Mouse (Mus musculus): ENCODE data around the gene Prl3d2. TPM values are rescaled to one million over a fixed set of nuclear protein-coding genes. Genes with fewer than 3 reads are reported as not detected.
"Not testable (repeated sequence)": the region's sequence is repeated elsewhere in the genome, so short reads cannot be mapped to it uniquely, and the experiment has no call there.

Gene Prl3d2
- polyA plus RNA-seq (2014; fragmentation: Nextera tagmentation; extraction: Ambion mirVana) = not detected in 2 replicates

- ATAC-seq (ENCODE audit: insufficient read depth, low FRiP score, low TSS enrichment); H3K27ac ChIP-seq (ENCODE audit: low read depth, low read length); H3K4me3 ChIP-seq (ENCODE audit: low read depth, low read length); H3K9ac ChIP-seq (ENCODE audit: low read length); H3K9me3 ChIP-seq (ENCODE audit: control insufficient read depth, low read length); DNase-seq (ENCODE audit: low spot score); H3K36me3 ChIP-seq (ENCODE audit: control insufficient read depth, insufficient read depth, low read length); H3K27me3 ChIP-seq (ENCODE audit: control insufficient read depth, insufficient read depth, low read length); H3K4me1 ChIP-seq (ENCODE audit: control insufficient read depth, insufficient read depth, low read length); H3K4me2 ChIP-seq (ENCODE audit: low read depth): not testable (repeated sequence)
- WGBS = 96% methylated on average over 3 of the region's 4 CpGs
These were observed at the start of gene Prl3d2 for GRCm38 (mm10) chr13:27121398-27121797. Gene Prl3d2 (plus strand): TSS chr13:27121698.

- H3K36me3 ChIP-seq (ENCODE audit: control insufficient read depth, insufficient read depth, low read length); H3K4me1 ChIP-seq (ENCODE audit: control insufficient read depth, insufficient read depth, low read length); H3K9ac ChIP-seq (ENCODE audit: low read length); H3K27me3 ChIP-seq (ENCODE audit: control insufficient read depth, insufficient read depth, low read length); H3K9me3 ChIP-seq (ENCODE audit: control insufficient read depth, low read length); ATAC-seq (ENCODE audit: insufficient read depth, low FRiP score, low TSS enrichment); H3K27ac ChIP-seq (ENCODE audit: low read depth, low read length); H3K4me3 ChIP-seq (ENCODE audit: low read depth, low read length); H3K4me2 ChIP-seq (ENCODE audit: low read depth); DNase-seq (ENCODE audit: low spot score): not testable (repeated sequence)
- WGBS = 95% methylated on average over 5 of the region's 5 CpGs
These were observed 27.6 kb upstream of the Prl3d2 start, which contains the start of gene Prl3d1 for GRCm38 (mm10) chr13:27093890-27094289. Gene Prl3d1 (plus strand): TSS chr13:27094190.

DNA sequence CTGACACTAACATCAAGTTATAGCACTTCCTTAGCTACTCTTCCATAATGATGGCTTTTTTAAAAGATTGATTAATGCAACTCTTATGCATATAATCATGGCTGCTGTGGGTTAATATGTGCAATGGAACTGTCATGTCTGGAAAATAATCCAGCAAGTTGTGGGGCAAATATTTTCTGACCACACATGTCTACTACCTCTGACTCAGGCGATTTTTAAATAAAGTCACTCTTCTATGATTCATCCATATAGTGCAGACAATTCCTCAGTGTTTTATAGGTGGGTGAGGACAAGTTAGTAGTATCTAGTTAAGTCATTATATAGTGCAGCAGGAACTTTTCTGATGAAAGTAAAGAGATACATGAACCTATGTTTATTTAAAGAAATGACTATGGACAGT, 26.8 kb downstream of the Prl3d2 start:
- no peaks in the 10 kb centered on the region for H3K9me3 ChIP-seq (ENCODE audit: control insufficient read depth, low read length)
- no peak for DNase-seq (ENCODE audit: low spot score)
- H3K4me1 ChIP-seq (ENCODE audit: control insufficient read depth, insufficient read depth, low read length) = no peaks in the 10 kb centered on the region
- no peaks in the 10 kb centered on the region for H3K27me3 ChIP-seq (ENCODE audit: control insufficient read depth, insufficient read depth, low read length)
- no peak overlapping the region for H3K4me2 ChIP-seq (ENCODE audit: low read depth)
- H3K27ac ChIP-seq (ENCODE audit: low read depth, low read length) = no peak overlapping the region
- ATAC-seq (ENCODE audit: insufficient read depth, low FRiP score, low TSS enrichment) = no peak
- no peaks in the 10 kb centered on the region for H3K36me3 ChIP-seq (ENCODE audit: control insufficient read depth, insufficient read depth, low read length)
- 81% methylated on average over 1 of the region's 1 CpGs for WGBS
- no peak overlapping the region for H3K4me3 ChIP-seq (ENCODE audit: low read depth, low read length)
- no peak overlapping the region for H3K9ac ChIP-seq (ENCODE audit: low read length)

GRCm38 (mm10) chr13:27156490-27156889, 35.0 kb downstream of the Prl3d2 start, which contains the start of gene Prl3d3:
Gene Prl3d3 (plus strand): TSS chr13:27156790.
- not testable (repeated sequence) for DNase-seq (ENCODE audit: low spot score); ATAC-seq (ENCODE audit: insufficient read depth, low FRiP score, low TSS enrichment)

More at GRCm38 (mm10) chr13:27156490-27156889, 35.0 kb downstream of the Prl3d2 start, which contains the start of gene Prl3d3:
- H3K4me3 ChIP-seq (ENCODE audit: low read depth, low read length); H3K4me1 ChIP-seq (ENCODE audit: control insufficient read depth, insufficient read depth, low read length); H3K27me3 ChIP-seq (ENCODE audit: control insufficient read depth, insufficient read depth, low read length); H3K27ac ChIP-seq (ENCODE audit: low read depth, low read length); H3K9ac ChIP-seq (ENCODE audit: low read length); H3K9me3 ChIP-seq (ENCODE audit: control insufficient read depth, low read length); H3K4me2 ChIP-seq (ENCODE audit: low read depth); H3K36me3 ChIP-seq (ENCODE audit: control insufficient read depth, insufficient read depth, low read length): not testable (repeated sequence)
- 100% methylated on average over 2 of the region's 3 CpGs for WGBS

Other genes with a start within 250 kb of the Prl3d2 start
- not detected in 2 replicates for gene Prl, start 64.1 kb upstream of the Prl3d2 start, polyA plus RNA-seq (2014; fragmentation: Nextera tagmentation; extraction: Ambion mirVana)
- not detected in 2 replicates for gene Prl3d1, start 27.5 kb upstream of the Prl3d2 start, polyA plus RNA-seq (2014; fragmentation: Nextera tagmentation; extraction: Ambion mirVana)
- gene Prl3d3, start 35.1 kb downstream of the Prl3d2 start, polyA plus RNA-seq (2014; fragmentation: Nextera tagmentation; extraction: Ambion mirVana) = not detected in 2 replicates
- not detected in 2 replicates for gene Prl3c1, start 75.0 kb downstream of the Prl3d2 start, polyA plus RNA-seq (2014; fragmentation: Nextera tagmentation; extraction: Ambion mirVana)
- gene Prl3b1, start 120.1 kb downstream of the Prl3d2 start, polyA plus RNA-seq (2014; fragmentation: Nextera tagmentation; extraction: Ambion mirVana) = 0.74 TPM in 1 of 2 replicates, not detected in the other
- not detected in 2 replicates for gene Prl3a1, start 137.7 kb downstream of the Prl3d2 start, polyA plus RNA-seq (2014; fragmentation: Nextera tagmentation; extraction: Ambion mirVana)
- not detected in 2 replicates for gene Prl6a1, start 190.9 kb downstream of the Prl3d2 start, polyA plus RNA-seq (2014; fragmentation: Nextera tagmentation; extraction: Ambion mirVana)
- not detected in 2 replicates for gene Prl8a2, start 224.0 kb downstream of the Prl3d2 start, polyA plus RNA-seq (2014; fragmentation: Nextera tagmentation; extraction: Ambion mirVana)

Measured in neural tube, embryonic 11.5 days (tissue).